Mouse (Mus musculus): ENCODE results near the gene Ifnl2. TPM values are rescaled to one million over a fixed set of nuclear protein-coding genes. Genes with fewer than 3 reads are reported as not detected.

The Ifnl2 gene
- total and polyA plus RNA-seq, 3 experiments: not detected

DNA sequence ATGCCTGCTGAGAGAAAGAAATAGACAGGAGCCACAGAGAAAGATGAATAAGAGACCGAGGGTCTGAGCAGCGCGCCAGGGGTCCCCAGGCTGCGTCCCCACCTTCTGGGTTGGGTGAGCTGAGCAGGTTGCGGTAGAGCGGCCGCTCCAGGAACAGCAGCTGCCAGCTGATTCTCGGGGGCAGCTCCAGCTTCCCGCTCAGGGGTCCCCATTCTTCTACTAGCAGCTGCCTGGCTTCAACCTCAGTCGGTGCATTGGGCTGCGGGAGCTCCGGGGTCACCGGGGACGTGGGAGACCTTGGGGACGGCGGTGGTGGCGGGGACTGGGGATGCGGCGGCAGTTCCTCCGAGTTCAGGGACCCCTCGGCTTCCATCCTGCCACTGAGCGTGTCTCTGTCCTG is 36.4 kb upstream of the Ifnl2 start:
- in situ Hi-C loops (cut with MboI; ENCODE audit: low pct_ligation_motif_present, low pct_unique_long_range_greater_than_20kb, low sequenced_read_pairs): no loop called here
- no peak for DNase-seq (ENCODE audit: extremely low read depth)

DNA sequence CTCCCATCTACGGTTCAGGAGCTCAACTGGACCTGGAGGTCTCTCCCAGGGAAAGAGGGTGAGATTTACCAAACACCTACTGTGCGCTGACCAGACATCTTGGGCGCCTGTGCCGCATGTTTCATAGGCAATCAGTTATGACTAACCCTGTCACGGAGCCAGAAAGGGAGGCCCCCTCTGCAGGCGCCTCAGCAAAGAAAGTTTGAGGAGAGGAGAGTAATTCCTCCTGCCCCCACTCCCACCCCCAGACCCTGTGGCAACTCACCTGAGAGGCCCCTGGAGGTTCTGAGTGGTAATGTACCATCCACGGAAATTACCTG is 35.6 kb upstream of the Ifnl2 start:
- Histone ChIP-seq H3K27me3 (replicated peaks) (peaks cover 9% of the 10 kb centered on the region), H3K27ac (ENCODE audit: insufficient read depth, low read depth) (no peak overlapping the region), H3K4me2 (ENCODE audit: insufficient read depth, low read depth, poor library complexity, severe bottlenecking) (no peak overlapping the region), H3K9me3 (replicated peaks; ENCODE audit: low read length) (no peaks in the 10 kb centered on the region), H3K9ac (ENCODE audit: insufficient read depth, low read depth) (no peak overlapping the region), H3K4me3 (replicated peaks in 1 of 3; ENCODE audit: low read depth in 2 of 3, low read length in 2 of 3, poor library complexity in 1 of 3) (no peak overlapping the region), H3K79me2 (replicated peaks; ENCODE audit: control insufficient read depth, extremely low read depth, insufficient read depth, poor library complexity, severe bottlenecking) (no peaks in the 10 kb centered on the region), H3K36me3 (replicated peaks in 1 of 2; ENCODE audit: control insufficient read depth in 1 of 2, insufficient read depth in 1 of 2, low read length in 1 of 2) (no peaks in the 10 kb centered on the region), H3K4me1 (ENCODE audit: control insufficient read depth in 1 of 2, insufficient read depth in 2 of 2) (peaks cover 4 to 6% of the 10 kb centered on the region in 2 experiments; a peak in 2 of 4 replicates)
- TF ChIP-seq ZMIZ1 (IDR thresholded peaks at IDR 0.05; ENCODE audit: low read depth, low read length) (no peak), ZKSCAN1 (IDR thresholded peaks at IDR 0.05; ENCODE audit: borderline replicate concordance, low read depth, low read length) (peak; percentile 70)
- no peak for DNase-seq (ENCODE audit: extremely low read depth)
- in situ Hi-C loops (cut with MboI; ENCODE audit: low pct_ligation_motif_present, low pct_unique_long_range_greater_than_20kb, low sequenced_read_pairs) (no loop called here), dilution Hi-C loops (cut with MboI; ENCODE audit: extremely low pct_ligation_motif_present, extremely low pct_unique_long_range_greater_than_20kb, low sequenced_read_pairs) (no loop called here)

More for the DNA sequence above, 36.4 kb upstream of the Ifnl2 start:
- Histone ChIP-seq H3K27ac (ENCODE audit: insufficient read depth, low read depth) (no peak overlapping the region), H3K4me2 (ENCODE audit: insufficient read depth, low read depth, poor library complexity, severe bottlenecking) (no peak overlapping the region), H3K27me3 (replicated peaks) (peaks cover 9% of the 10 kb centered on the region), H3K9ac (ENCODE audit: insufficient read depth, low read depth) (no peak overlapping the region), H3K9me3 (replicated peaks; ENCODE audit: low read length) (no peaks in the 10 kb centered on the region), H3K36me3 (replicated peaks in 1 of 2; ENCODE audit: control insufficient read depth in 1 of 2, insufficient read depth in 1 of 2, low read length in 1 of 2) (no peaks in the 10 kb centered on the region), H3K4me3 (replicated peaks in 1 of 3; ENCODE audit: low read depth in 2 of 3, low read length in 2 of 3, poor library complexity in 1 of 3) (no peak overlapping the region), H3K79me2 (replicated peaks; ENCODE audit: control insufficient read depth, extremely low read depth, insufficient read depth, poor library complexity, severe bottlenecking) (no peaks in the 10 kb centered on the region), H3K4me1 (ENCODE audit: control insufficient read depth in 1 of 2, insufficient read depth in 2 of 2) (peaks cover 4 to 6% of the 10 kb centered on the region in 2 experiments; a peak in 2 of 4 replicates)
- dilution Hi-C loops (cut with MboI; ENCODE audit: extremely low pct_ligation_motif_present, extremely low pct_unique_long_range_greater_than_20kb, low sequenced_read_pairs): no loop called here
- TF ChIP-seq SMC3 (IDR thresholded peaks at IDR 0.05; ENCODE audit: low read depth, low read length): no peak
- TF ChIP-seq POLR2AphosphoS2 (IDR thresholded peaks at IDR 0.05; ENCODE audit: low read depth, low read length): no peak
- no peak for TF ChIP-seq SIN3A (IDR thresholded peaks at IDR 0.05; ENCODE audit: low read length)
- no peak for TF ChIP-seq POLR2A (IDR thresholded peaks at IDR 0.05; ENCODE audit: low read depth, low read length)
- no peak for TF ChIP-seq TBP (conservative IDR thresholded peaks at IDR 0.05; ENCODE audit: low read depth, low read length)
- no peak for TF ChIP-seq CHD1 (IDR thresholded peaks at IDR 0.05; ENCODE audit: low read depth, low read length)
- no peak for TF ChIP-seq GABPA (IDR thresholded peaks at IDR 0.05; ENCODE audit: insufficient replicate concordance, low read depth, low read length)
- no peak for TF ChIP-seq NRF1 (IDR thresholded peaks at IDR 0.05; ENCODE audit: low read depth, low read length)
- TF ChIP-seq IRF4 (IDR thresholded peaks at IDR 0.05; ENCODE audit: low read depth, low read length): no peak
- TF ChIP-seq RCOR1 (conservative IDR thresholded peaks at IDR 0.05; ENCODE audit: low read depth, low read length): no peak

DNA sequence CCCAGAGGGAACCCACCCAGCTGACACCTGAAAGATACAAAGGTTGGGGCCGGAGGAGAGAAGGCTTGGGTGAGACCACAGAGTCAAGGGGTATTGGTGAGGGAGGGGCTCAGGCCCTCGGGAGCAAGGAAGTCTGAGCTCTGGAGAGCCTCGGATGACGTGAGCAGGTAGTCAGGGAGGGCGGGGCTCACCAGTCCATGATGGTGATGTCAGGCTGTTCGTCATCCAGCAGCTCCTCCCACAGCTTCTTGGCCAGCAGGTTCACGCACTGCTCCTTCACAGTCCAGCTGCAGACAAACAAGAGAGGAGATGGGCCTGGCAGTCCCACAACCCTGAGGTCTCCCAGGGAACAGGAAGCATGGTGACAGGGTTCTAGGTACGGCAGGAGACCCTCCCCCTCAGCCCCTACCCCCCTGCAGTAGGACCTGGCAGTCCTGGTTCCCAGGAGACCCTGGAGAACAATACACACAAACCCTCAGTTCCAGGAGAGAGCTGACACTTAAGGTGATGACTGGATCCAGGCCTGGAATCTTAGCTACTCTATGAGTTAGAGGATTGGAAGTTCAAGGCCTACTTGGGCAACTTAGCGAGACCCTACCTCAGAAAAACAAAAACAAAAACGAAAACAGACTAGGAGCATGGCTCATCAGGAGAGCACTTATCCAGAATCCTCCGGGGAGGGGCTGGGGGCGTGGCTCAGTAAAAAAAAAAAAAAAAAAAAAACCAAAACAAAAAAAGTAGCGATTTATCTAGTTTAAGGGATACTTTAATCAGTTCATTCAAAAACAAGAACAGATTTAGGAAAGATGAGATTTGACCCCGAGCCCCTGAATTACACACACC is 35.0 kb upstream of the Ifnl2 start:
- H3K79me2 ChIP-seq (replicated peaks; ENCODE audit: control insufficient read depth, extremely low read depth, insufficient read depth, poor library complexity, severe bottlenecking): no peaks in the 10 kb centered on the region
- H3K4me3 ChIP-seq (replicated peaks in 1 of 3; ENCODE audit: low read depth in 2 of 3, low read length in 2 of 3, poor library complexity in 1 of 3): no peak overlapping the region
- peaks cover 9% of the 10 kb centered on the region for H3K27me3 ChIP-seq (replicated peaks)
- H3K9me3 ChIP-seq (replicated peaks; ENCODE audit: low read length): no peaks in the 10 kb centered on the region
- H3K27ac ChIP-seq (ENCODE audit: insufficient read depth, low read depth): no peak overlapping the region
- H3K36me3 ChIP-seq (replicated peaks in 1 of 2; ENCODE audit: control insufficient read depth in 1 of 2, insufficient read depth in 1 of 2, low read length in 1 of 2): no peaks in the 10 kb centered on the region
- dilution Hi-C loops (cut with MboI; ENCODE audit: extremely low pct_ligation_motif_present, extremely low pct_unique_long_range_greater_than_20kb, low sequenced_read_pairs) (no loop called here), in situ Hi-C loops (cut with MboI; ENCODE audit: low pct_ligation_motif_present, low pct_unique_long_range_greater_than_20kb, low sequenced_read_pairs) (no loop called here)
- TF ChIP-seq POLR2A (IDR thresholded peaks at IDR 0.05; ENCODE audit: low read depth, low read length): no peak
- peak; percentile 78 for TF ChIP-seq ZNF384 (IDR thresholded peaks at IDR 0.05; ENCODE audit: low read depth, low read length)
- H3K4me2 ChIP-seq (ENCODE audit: insufficient read depth, low read depth, poor library complexity, severe bottlenecking): no peak overlapping the region
- H3K4me1 ChIP-seq (ENCODE audit: control insufficient read depth in 1 of 2, insufficient read depth in 2 of 2): peaks cover 4 to 6% of the 10 kb centered on the region in 2 experiments; a peak in 2 of 4 replicates
- DNase-seq (ENCODE audit: extremely low read depth): peak; percentile 6
- no peak overlapping the region for H3K9ac ChIP-seq (ENCODE audit: insufficient read depth, low read depth)
